Mouse (Mus musculus): ENCODE data around the gene Dtnb. TPM values are rescaled to one million over a fixed set of nuclear protein-coding genes. Genes with fewer than 3 reads are reported as not detected.

Dtnb gene
- 60.0 and 60.9 TPM in 2 replicates for polyA plus RNA-seq (2015; fragmentation: Nextera tagmentation; extraction: Ambion mirVana)

DNA sequence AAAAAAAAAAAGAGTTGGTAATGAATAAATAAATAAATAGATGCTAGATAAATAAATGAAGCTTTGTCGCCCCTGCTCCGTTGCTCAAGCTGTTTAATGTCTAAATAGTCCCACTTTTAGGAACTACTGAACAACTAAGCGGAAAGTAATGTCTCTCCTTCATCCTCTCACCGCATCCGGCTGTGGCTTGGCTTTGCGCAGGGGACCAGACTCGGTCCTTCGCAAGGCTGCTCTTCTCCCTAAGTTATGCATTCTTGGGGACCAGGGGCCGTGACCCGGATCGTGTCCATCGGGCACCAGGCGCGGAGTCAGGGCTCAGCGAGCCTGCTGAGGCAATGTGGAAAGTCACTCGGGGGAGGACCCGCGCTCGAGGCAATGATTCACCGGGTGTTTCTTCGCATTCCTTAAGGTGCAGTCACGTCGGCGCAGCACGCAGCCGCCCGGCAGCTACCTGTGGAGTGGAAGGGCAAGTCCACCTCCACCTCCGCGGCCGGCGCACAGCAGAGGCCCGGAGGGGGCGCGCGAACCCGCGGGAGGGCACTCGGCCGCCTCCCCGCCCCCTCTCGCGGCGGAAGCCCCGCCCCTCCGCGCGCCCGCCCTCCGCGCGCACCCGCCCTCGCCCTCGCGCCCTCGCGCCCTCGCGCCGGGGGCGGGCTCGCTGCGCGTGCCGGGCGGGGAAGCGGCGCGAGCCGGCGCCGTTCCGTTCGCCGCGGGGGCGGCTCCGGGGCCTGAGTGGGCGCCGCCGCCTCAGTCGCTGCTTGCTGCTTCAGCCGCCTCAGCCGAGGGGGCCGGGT is at the start of gene Dtnb:
TSS of gene Dtnb (plus strand) at position 595 of the 794 bp plus-strand sequence.

DNA sequence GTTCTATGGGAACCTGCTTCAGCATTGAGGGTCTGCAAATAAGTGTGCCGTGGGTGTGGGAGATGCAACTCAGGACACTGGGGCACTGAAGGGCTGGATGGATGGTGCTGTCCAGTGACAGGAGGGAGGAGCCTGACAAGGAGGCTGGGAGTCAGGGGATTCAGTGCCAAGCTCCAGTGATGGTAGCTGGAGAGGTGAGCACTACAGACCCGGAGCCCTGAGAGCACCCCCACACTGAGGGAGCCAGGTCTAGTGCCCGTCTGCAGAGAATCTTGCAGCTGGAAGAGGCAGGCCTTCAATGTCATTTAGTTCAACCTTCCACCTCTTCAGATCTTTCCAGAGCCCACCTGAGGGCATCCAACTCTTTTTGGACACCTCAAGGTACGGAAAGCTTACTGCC is 233.7 kb downstream of the Dtnb start, which contains the start of gene Dnmt3a:
TSS of gene Dnmt3a (plus strand) at position 156 of the 400 bp plus-strand sequence.

Small RNAs within 50 kb of the gene (microRNA-seq; reads per million reads assigned to microRNA genes)
- not detected for gene Gm26050

Other genes starting within 250 kb of the Dtnb start
- gene Kif3c, start 207.2 kb upstream of the Dtnb start, polyA plus RNA-seq (2015; fragmentation: Nextera tagmentation; extraction: Ambion mirVana) = 49.0 and 57.0 TPM in 2 replicates
- gene Asxl2, start 145.5 kb upstream of the Dtnb start, polyA plus RNA-seq (2015; fragmentation: Nextera tagmentation; extraction: Ambion mirVana) = 8.3 and 10.6 TPM in 2 replicates
- 153 and 157 TPM in 2 replicates for gene Dnmt3a, start 233.6 kb downstream of the Dtnb start, polyA plus RNA-seq (2015; fragmentation: Nextera tagmentation; extraction: Ambion mirVana)